Mouse (Mus musculus) cerebellum, adult 8-10 months (tissue): Measurements from ENCODE around the gene Bcar3.

Source experiments
- DNase-seq: peaks from one replicate; pipeline ENCODE4 v3.0.0; 2022

Gene Bcar3

DNA sequence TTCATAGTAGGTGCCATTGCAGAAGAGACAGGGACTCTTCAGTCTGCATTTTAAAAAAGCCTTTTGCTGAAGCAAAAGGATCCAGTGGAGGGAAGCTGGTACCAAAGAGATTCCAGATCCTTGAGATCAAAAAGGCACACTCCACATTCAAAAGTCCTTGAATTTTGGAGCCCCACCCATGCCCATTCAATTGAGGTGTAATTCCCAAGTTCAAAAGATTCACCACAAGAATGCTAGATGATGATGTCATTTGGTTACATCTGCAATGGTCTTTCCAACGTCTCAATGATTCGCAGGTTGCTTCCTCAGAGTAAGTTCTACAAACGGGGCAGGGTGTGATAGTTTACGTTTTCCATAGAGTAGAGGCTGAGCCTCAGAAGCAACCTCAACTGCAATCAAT is 192.3 kb downstream of the Bcar3 start:
- DNase-seq, result no peak

DNA sequence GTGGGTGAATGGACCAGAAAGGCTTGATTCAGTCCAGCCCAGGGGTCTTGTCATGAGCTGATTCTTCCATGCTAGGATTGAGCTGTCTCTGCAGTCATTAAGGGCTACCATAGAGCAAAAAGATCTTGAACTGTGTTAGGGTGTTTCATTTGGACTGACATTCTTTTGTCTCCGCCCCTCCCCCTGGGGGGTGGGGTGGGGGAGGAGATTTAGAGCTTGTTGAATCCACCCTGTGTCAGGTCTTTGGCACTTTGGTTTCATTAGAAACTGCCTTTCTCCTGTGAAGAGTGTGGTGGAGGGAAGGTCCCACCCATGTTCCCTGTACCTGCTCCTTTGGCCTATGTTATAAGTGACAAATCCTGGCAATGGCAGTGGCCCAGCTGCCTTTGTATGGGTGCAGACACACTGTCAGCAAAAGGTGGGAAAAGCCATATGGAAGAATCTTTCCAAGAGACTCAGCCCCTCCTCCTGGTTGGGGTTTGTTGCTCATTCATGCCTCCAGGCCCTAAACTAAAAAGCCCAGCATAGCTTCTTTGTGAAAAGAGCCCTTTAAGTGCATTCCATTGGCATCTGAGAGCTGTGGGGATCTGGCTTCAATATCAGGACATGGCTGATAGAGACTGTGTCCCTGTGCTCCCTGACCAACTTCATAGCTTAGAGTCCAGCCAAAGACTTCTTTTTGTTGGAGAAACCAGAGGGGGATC is 194.3 kb downstream of the Bcar3 start:
- no peak for DNase-seq

DNA sequence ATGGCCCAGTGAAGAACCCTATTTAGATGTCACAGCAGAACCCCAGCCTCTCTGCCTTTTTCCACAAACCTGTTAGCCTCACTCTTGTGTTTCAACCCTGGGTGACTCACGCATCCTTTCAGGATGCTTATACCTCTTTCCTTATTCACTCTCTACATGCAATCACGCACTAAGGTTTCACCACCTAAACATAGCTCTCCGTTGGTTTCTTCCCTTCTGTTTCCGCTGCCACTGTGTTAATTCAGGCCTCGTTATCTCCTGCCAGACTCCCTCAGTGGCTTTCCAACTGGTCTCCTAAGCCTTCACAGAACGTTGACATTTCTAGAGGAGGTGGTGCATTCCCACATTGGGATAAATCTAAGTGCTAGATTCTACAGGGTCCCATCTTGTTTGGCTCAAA is 196.6 kb downstream of the Bcar3 start:
- DNase-seq, result no peak

DNA sequence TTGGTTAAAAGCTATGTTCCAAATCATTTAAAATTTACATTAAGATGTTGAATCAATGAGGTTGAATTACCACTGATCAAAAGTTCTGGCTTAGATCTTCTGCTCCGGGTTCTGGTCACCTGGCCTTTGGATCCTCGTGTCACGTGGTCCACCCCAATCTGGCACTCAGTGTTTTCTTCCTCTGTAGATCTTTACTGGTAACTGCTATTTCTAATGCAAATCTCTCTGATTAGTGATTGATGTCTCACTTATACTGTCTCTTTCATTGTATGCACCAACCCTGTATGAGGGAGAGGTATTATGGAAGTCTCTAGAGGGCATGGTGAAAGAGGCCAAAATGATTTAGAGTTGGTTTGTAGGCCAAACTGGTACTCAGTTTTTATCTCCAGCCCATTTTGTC is 198.1 kb downstream of the Bcar3 start:
- DNase-seq, result no peak

DNA sequence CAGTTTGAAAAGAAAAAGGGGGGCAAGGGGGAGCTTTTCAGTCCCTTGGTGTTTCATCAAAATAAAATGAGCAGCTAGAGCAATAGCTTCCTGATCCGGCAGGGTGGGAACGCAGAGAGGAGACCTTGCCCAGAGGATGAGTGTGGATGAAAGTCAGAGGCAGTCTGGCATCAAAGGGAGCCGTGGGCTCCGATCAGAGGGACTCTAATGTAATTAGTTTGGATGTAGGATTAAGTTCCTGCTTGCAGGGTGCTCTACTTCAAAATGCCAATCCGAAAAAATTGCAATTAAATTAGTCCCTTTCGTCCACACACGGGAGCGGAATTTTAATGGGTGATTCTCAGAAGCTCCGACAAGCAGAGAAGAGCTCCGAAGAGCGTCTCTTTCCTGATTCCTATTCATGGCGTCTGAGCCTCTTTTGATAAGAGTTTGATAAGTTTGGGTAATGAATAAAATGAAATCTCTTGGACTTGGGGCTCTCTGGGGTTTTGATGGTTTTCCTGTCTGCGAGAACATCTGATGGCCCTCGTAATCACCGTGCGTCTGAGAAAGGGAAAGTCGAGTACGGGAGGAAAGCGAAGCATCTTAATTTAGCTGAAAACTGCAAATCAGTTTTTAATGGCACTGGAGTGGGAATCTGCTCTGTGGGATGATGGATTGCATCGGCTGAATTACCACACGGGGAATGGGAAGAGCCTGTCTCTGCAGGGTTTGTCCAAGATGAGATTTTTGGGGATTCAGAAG is 199.1 kb downstream of the Bcar3 start:
- no peak for DNase-seq

DNA sequence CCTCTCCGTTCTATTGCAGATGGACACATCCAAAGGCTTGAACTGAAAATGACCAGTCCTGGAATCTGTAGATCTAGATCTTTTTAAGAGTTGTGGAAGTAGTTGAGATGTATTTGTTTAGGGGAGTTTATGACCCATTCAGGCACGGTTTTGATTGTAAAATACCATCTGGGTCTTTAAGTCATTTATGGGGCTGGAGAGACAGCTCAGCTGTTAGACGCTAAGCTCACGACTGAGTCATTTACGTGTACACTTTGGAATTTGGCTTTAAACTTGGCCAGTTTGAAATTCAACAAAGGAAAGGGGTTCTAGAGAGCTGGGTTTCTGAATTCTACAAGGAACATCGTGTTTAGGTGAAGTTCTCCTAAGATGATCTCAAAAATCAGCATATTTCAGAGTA is 200.8 kb downstream of the Bcar3 start:
- no peak for DNase-seq

DNA sequence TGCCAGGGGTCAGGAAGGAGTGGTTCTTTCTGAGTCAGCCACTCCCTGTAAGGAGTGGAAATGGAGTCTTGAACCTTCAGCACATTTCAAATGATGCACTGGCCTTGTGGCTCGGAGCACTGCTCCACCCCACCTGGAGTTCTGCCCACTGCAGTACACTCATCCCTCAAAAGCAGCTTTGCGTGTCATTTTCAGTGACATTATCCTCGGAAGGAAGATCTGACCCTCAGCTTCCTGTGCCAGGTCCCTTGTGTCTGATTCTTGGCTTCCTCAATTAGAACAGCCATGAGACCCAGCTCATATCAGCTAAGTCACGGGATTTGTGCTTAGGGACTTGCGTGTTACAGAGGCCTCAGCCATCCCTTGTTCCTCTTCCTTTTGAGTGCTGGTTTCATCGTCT is 203.9 kb downstream of the Bcar3 start:
- DNase-seq, result no peak

DNA sequence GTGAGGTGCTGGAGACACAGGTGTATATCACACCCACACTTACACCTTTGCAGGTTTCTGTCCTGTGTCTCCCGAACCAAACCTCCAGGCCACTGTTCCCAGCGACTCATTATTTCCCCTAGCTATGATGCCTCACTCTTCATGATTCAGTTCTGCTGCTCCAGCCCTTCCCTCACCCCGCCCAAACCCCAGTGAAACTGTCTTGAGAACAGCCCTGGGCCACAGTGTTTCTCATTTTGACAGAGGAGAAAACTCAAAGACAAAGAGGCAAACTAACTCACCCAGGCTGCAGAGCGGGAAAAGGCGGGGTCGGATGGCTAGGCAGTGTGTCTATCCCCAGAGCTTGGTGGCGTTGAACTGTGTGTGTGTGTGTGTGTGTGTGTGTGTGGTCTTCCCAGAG is 204.6 kb downstream of the Bcar3 start:
- no peak for DNase-seq

DNA sequence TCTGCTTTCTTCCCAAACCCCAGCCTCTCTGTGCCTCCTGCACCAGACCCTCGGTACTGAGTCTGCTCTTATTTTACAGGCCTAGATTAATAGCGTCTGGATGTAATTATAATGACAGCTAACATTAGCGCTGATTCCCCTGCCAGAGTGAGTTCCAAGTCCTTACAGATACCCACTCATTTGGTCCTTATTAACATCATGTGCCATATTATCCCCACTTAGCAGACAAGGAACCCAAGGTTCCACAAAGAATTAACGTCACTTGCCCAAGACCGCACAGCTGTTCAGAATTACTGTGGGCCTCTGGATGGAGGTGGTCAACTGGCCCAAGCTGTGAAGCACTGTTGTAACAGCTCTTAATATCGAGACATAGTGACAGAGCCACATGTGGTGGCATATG is 205.7 kb downstream of the Bcar3 start:
- no peak for DNase-seq

DNA sequence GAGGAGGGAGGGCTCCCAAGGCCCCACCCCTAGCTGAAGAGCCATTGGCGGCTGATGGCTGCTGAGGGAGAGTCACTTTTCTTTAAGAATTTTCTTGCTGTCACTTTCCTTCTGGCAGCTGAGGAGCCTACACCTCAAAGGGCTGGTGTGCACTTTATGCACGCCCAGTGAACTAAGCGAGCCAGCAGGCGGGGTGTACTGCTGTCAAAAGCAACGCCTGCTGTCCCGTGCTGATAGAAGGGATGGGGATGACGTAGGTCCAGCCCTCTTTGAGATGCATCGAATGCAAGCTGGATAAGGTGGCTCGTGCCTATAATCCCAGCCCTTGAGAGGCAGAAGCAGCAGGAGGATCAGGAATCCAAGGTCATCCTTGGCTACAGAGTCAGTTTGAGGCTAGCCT is 207.0 kb downstream of the Bcar3 start:
- DNase-seq, result no peak

DNA sequence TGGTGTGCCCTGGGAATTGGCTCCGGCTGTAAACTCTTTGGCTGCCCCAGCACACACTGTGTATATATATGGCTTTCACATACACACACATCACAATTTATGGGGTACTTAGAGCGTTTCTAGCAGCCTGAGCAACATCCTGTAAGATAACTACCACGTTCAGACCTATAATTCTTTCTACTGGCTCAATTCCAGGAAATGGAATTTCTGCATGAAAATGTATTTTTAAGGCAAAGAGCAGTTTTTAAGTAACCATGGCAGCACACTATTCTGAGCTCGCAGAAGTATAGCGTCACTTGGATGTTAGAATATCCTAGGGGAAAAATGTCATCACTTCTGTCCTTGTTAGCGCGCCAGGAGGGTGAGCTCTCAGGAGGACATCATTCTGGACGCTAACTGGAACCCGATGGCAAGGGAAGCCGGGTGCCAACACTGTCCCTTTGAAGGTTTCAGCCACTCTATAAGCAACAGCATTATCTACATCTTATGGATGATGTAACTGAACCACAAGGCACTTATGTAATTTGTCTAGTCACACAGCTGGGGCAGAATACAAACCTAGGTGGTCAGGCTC is 212.5 kb downstream of the Bcar3 start:
- no peak for DNase-seq

DNA sequence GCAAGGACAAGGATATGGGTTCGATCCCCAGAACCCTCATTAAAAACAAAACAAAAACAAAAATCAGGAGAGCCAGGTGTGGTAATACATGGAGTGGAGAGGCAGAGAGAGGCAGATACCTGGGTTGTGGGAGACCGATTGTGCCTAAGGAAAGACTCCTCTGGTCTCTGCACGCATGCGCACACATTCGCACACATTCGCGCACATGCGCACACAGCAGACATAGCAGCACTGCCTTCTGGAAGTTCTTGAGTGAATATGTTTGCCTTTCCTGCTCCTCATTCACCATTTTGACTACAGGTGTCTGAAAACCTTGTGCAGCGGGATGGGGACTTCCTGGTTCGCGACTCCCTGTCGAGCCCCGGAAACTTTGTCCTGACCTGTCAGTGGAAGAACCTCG is 213.9 kb downstream of the Bcar3 start:
- DNase-seq, result no peak

DNA sequence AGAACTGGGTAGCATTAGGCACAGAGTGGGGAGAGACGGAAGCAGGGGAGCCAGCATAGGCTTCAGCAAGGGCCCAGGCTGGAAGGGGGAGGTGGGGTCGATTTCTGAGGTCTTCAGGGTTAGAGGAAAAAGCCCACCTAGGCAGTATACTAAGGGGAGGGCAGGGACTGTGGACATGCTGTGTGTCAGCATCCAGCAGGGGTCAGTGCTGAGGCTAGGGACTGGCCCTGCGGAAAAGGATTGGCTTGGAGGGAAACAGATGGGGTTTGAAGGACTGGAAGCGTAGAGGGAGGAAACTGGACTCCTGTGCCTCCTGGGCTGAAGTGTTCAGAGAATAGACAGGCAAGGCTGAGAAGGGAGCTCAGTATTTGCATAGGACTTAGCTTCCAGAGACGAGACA is 215.1 kb downstream of the Bcar3 start:
- peak; percentile 12 for DNase-seq

DNA sequence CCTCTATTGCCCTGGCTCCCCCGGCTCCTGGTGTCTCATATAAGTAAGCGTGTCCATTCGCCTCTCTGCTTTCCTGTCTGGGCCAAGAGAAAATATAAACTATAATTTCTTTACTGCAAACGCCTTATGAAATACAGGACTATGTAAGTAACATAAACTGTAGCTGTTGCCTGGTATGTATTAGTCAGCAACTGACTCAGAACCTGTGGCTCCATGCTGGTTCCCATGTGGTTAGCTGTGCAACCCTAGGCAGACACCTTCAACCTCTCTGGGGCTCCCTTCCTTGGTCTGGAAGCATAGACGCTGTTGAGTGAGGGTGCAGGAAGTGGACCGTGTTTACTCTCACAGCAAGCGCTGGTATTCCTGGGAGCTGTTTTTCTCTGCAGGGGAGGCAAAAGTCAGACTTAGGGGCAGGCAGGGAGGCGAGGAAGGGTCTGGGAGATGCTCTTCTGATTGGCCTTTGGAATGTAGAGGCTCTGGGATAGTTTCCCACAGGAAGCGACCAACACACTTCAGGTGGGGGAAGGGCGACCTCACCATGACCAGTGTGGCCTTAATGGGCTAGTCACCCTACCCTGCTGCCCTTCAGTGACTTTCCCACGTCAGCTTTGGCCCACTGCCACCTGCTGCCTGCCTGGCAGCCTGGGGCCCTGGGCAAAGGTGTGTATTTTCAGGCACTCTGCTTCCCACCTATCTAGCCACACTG is 215.8 kb downstream of the Bcar3 start:
- no peak for DNase-seq

DNA sequence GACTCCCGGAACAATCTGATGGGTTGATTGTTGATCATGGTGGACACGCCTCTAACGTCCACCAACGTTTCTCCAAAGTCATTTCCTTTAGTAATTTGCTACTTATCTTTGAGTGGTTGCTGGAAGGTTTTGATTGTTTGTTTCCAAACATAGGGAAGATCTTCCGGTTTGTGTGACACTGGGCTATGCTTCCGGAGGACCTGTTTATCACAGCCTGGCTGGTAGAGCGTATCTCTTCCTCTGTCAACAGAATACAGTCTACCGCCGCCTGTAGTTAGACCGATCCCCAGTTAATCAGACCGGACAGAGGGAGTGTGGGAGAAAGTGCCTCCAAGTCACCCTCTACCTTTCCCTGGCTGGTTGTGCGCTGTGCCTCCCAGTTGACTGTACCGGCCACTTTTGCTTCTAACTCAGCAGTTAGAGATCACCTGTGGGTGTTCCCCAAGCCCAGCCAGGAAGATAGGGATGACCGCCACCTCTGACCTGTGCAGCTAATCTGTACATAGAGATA is 216.4 kb downstream of the Bcar3 start:
- DNase-seq, result no peak

DNA sequence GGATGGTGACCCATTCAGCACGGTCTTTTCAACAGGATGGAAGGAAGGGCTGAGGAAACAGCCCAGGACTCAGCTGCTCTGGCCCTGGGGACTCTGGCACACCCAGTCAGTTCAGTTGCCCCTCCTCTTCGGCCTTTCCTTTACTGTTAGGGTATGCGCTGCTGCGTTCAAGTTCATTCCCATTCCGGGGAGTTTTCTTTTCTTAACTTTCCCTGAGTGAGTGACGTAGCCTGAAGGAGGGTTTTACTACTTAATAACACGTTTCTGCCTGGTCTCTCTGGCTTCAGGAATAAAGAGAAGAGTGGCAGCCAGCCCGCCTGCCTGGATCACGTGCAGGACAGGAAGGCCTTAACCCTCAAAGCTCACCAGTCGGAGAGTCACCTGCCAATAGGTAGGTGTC is 217.0 kb downstream of the Bcar3 start:
- no peak for DNase-seq

DNA sequence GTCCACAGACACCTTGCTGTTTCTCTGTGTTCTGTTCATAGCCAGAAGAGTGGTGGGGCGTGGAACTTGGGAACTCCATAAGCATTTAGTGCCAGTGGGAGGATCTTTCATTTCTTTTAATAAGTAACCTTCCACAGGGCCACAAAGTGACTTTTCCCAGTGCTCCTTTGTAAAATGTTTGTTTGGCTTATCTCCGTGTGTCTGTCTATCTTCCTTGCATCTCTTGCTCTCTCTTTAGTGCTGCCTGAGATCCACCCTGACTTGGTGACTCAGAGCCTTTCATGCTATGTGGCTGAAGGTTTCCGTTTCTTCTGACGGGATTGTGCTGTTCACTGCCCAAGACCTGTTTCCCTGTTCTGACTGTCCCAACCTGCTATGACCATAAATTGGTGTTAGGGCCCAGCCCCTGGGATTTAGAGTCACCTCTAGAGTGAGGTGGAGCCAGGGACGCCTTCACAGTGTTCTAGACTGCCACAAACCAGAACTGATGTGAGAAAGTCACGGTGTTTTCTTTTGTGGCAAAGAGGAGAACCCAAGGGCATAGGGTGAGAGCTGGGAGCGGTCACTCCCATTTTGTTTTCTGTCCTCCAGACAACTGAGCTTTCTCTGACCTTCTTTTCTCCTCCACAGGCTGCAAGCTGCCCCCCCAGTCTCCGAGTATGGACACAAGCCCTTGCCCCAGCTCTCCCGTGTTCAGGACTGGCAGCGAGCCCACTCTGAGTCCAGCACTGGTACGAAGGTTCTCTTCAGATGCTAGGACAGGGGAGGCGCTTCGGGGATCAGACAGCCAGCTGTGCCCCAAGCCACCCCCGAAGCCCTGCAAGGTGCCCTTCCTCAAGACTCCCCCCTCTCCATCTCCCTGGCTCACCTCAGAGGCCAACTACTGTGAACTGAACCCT is 218.0 kb downstream of the Bcar3 start:
- DNase-seq, result no peak

DNA sequence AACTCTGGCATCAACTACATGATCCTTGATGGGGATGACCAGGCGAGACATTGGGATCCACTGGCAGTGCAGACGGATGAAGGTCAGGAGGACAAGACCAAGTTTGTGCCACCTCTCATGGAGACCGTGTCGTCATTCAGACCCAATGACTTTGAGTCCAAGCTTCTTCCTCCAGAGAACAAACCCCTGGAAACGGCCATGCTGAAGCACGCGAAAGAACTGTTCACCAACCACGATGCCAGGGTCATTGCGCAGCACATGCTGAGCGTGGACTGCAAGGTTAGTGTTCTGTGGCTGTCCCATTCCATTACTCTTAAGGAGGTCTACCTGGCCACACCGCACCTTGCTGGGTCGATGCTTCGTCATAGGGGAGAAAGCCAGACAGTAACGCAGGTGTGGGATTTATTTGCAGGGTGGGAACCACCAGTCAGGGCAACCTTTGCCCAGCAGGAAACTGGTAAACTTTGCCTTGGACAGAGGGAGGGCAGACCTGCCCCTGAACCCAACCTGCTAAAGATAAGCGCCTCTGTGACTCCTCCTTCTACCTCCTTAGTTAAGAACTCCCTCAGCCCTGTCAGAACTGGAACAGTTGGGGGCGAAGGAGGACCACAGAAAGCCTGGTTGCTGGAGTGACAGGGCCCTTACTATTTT is 218.9 kb downstream of the Bcar3 start:
- DNase-seq, result no peak

DNA sequence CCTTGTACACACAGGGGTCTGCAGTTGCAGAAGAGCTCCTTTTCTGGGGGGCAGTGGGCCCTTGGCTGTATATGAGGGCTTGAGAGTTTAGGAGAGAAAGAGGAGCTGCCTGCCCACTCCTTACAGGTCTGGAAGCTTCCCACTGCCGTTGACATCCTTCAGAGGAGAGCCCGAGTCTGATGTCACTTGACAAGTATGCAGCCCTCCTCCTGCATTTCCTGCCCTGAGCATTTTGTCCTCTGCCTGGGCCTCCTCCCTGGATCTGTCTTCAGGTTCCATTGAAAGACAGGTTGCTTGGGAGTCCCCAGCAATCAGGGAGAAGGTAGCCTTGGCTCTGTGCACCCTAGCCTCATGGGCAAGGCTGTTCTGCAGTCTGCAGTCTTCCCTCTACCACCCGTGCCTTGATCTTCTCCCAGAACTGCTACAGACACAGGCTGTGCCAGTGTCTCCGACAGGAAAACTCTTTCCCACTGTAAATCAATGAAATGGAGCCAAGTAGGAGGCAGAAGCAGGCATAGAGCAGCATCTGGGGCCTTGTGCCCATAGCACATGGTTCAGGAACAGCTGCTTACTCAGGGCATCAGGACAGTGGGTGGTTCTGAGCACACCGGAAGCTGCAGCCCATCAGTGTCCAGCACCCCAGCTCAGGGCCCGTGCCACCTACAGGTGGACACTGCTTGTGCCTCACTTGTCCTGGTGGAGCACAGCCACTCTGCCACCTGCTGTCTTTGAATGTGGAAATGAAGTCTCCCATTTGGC is 221.8 kb downstream of the Bcar3 start:
- no peak for DNase-seq

DNA sequence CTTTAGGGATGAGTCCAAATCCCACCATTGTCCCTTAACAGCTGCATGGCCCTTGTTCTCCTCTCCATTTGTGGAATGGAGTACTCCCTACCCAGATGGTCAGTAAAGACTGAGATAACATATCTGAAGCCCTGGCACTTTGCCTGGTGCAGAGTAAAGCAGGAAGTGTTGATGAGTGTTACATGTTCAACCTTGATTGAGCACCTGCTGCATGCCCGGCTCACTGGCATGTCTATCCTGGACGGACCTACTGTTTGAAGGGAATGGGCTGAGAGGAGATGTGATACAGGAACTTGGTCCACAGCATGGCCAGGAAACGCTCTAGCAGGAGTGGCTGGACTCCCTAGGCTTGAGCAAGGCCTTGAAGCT is 222.4 kb downstream of the Bcar3 start:
- DNase-seq, result no peak

DNA sequence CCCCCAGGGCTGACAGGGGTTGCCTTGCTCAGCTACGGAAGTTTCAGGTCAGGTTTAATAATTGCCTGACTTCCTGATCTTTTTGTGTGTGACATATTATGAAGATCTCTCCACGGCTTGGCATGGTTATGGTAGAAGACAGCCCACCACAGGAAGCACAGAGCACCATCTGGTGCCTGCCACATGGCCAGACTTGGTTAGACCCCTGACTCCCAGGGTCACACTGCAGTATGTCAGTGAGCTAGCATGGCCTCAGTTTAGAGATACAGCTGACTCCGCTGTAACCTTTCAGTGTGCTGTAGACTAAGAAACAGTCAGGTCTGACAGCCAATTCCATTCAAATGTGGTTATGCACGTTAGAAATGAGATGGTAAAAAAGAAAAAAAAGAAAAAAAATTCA is 223.8 kb downstream of the Bcar3 start:
- no peak for DNase-seq
